Mouse (Mus musculus) G1E (cell line): ENCODE data around the gene Iqck.

ENCODE experiments used
- CTCF ChIP-seq: IDR thresholded peaks from 2 replicates; pipeline ENCODE4 v1.5.1; 2012; ENCODE audit warnings: low read depth, low read length, inconsistent platforms, mixed read lengths
- GATA1 ChIP-seq: IDR thresholded peaks from 2 replicates; pipeline ENCODE4 v1.6.1; 2012; ENCODE audit warnings: borderline replicate concordance, low read length, inconsistent platforms, mixed read lengths
- GATA2 ChIP-seq: IDR thresholded peaks from 2 replicates; pipeline ENCODE4 v1.6.1; 2012; ENCODE audit warnings: low read depth, low read length, inconsistent platforms, borderline replicate concordance
- POLR2AphosphoS5 ChIP-seq: IDR thresholded peaks from 2 replicates; pipeline ENCODE4 v1.6.1; 2012; ENCODE audit warnings: low read depth, low read length, inconsistent platforms; ENCODE audit not compliant: insufficient replicate concordance
- TAL1 ChIP-seq: conservative IDR thresholded peaks from 2 replicates; pipeline ENCODE4 v1.6.1; 2012; ENCODE audit warnings: low read depth, low read length, inconsistent platforms, mixed read lengths

DNA sequence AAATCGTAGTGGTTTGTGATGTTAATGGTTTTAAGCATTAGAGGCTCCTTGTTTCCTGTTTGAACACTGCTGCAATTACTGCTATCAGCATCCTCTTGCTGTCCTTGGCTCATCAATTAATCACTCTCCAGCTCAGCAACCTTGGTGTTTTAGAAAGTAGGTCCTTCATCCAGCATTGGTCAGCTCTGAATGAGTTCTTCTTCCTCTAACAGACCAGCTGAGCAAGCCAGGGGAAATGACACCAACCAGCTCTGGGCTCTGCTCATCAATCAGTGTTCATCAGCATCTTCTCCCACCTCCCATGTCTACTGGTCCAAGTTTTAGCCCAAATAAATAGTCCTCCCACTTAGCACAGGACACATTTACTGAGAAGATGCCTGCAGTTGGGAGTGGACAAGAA is 3.1 kb downstream of the Iqck start:
- TF ChIP-seq CTCF (no peak), GATA1 (no peak), POLR2AphosphoS5 (no peak), TAL1 (no peak), GATA2 (no peak)
